Mouse (Mus musculus): ENCODE measurements around the gene Gm45233. TPM values are rescaled to one million over a fixed set of nuclear protein-coding genes. Genes with fewer than 3 reads are reported as not detected.
A peak's percentile ranks its signal among the peaks of the same experiment; 100 is the strongest.

Gm45233 gene
- polyA plus RNA-seq, 1 experiment from 2014 or later, result 0.32 TPM

DNA sequence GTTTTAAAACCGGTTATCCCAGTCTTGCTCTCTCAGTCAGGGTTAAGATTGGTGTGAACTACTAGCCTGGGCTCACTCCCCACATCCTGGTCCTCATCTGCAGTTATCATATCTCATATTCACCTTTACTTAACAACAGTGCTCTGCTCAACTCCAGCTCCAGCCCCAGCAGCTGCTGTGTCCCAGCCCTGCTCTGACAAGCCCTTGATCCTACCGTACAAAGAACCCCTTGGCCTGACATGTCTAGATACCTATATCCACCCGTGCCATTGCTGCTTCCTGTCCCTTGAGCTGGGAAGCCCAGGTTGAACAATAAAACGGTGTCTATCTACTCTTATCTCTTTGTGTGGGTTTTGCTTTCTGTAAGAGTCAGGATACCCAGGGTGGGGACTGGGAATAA, 14.4 kb upstream of the Gm45233 start:
- Histone ChIP-seq H3K4me1 (no peaks in the 10 kb centered on the region), H3K9me3 (no peaks in the 10 kb centered on the region), H3K27me3 (replicated peaks) (no peaks in the 10 kb centered on the region), H3K4me3 (no peak overlapping the region), H3K9ac (no peak overlapping the region), H3K36me3 (no peaks in the 10 kb centered on the region), H3K4me2 (no peak overlapping the region), H3K27ac (replicated peaks) (no peak overlapping the region)
- no peak for ATAC-seq (ENCODE audit: extremely low read depth, insufficient number of reproducible peaks, low FRiP score, low TSS enrichment)
- WGBS, result 32% methylated on average over 4 of the region's 4 CpGs

DNA sequence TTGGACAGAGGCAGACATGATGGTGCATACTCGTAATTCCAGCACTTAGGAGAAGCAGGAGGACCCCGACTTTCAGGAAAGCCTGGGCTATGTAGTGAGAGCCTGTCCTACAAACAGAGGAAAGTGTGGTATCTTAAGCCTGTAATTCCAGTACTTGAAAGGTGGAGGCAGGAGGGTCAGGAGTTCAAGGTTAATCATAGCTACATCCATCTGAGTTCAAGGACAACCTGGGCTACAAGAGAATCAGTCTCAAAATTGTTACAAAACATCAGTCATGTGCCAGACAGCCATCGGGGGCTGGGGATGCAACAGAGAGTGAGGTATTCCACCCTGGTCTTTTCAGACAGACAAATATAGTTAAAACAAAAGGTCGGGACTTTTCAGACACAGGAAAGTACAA, 11.0 kb upstream of the Gm45233 start:
- Histone ChIP-seq H3K4me1 (no peaks in the 10 kb centered on the region), H3K27me3 (replicated peaks) (no peaks in the 10 kb centered on the region), H3K36me3 (no peaks in the 10 kb centered on the region), H3K4me3 (no peak overlapping the region), H3K9me3 (no peaks in the 10 kb centered on the region), H3K4me2 (no peak overlapping the region), H3K9ac (no peak overlapping the region), H3K27ac (replicated peaks) (no peak overlapping the region)
- 59% methylated on average over 4 of the region's 4 CpGs for WGBS
- ATAC-seq (ENCODE audit: extremely low read depth, insufficient number of reproducible peaks, low FRiP score, low TSS enrichment), result no peak

DNA sequence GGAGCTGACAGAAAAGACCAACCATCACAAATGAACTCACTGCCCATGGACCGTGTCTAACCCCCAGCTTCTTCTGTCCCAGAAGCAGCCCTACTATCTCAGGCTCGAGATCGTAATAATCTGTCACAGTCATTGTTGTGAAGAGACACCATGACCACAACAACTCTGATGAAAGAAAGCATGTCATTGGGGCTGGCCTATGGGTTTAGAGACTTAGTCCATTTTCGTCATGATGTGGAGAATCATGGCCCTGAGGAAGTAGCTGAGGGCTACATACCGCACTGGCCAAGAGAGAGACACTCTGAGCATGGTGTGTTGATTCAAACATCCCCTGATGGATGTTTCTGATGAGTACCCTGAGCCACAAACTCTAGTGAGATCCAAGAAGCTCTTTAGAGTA, 9.3 kb upstream of the Gm45233 start:
- WGBS, result 85% methylated on average over 5 of the region's 5 CpGs
- H3K27ac ChIP-seq (replicated peaks), result no peak overlapping the region
- no peak for ATAC-seq (ENCODE audit: extremely low read depth, insufficient number of reproducible peaks, low FRiP score, low TSS enrichment)

DNA sequence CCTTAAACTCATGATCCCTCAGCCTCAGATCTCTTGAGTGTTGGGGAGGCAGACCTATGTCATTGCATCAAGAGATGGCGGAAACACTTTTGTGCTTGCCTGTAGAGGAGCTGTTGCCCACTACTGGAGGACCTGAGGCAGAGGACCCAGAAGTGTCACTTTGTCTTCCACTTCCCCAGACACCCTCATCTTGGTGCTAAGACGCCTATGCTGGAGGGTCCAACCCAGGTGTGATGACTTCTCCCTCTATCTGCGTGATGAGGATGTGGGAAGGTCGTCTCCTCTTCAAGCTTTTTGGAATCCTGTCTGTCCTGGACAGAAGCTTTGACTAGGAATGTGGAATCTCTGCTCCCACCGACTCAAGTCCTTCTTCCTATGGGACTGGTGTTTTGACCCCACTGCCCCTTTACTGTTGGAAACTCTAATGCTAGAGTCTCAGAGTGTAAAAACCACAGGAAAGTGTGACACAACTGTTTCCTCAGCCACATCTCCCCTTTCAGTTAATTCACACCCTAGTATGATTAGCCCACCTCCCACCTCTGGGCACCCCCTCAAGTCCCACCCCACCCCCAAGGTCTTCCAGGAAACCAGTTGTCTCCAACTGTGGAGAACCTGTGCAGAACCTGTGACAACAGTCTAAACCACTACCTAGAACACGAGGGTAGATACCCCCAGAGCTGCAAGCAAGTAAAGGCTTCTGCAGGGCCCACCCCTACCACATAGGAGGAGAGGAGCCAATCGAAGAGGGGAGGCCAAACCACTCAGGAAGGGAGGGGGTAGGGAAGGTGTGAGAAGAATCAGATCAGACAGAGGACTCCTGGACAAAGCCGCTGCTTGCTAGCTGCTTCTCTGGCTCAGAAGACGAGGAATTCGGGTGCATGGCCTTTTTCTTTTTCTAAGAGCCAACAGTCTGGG, 7.3 kb upstream of the Gm45233 start, which contains the start of gene Nkg7:
Gene Nkg7, plus strand, starts transcription at position 733 of the 915 bp plus-strand sequence.
- peaks cover 4% of the 10 kb centered on the region; the same call in 1 of the 2 replicates for H3K27me3 ChIP-seq (replicated peaks)
- no peaks in the 10 kb centered on the region for H3K36me3 ChIP-seq
- H3K9me3 ChIP-seq, result no peaks in the 10 kb centered on the region
- no peak within 1 kb of the TSS for H3K9ac ChIP-seq
- no peak within 1 kb of the TSS for H3K27ac ChIP-seq (replicated peaks)
- 62% methylated on average over 10 of the region's 10 CpGs for WGBS
- no peak within 1 kb of the TSS for H3K4me2 ChIP-seq
- H3K4me1 ChIP-seq, result no peaks in the 10 kb centered on the region
- H3K4me3 ChIP-seq, result no peak within 1 kb of the TSS
- no peak for ATAC-seq (ENCODE audit: extremely low read depth, insufficient number of reproducible peaks, low FRiP score, low TSS enrichment)

More for the DNA sequence above, 9.3 kb upstream of the Gm45233 start:
- Histone ChIP-seq H3K27me3 (replicated peaks) (peaks cover 4% of the 10 kb centered on the region; the same call in 1 of the 2 replicates), H3K9me3 (no peaks in the 10 kb centered on the region), H3K4me2 (no peak overlapping the region), H3K9ac (no peak overlapping the region), H3K36me3 (no peaks in the 10 kb centered on the region), H3K4me3 (no peak overlapping the region), H3K4me1 (no peaks in the 10 kb centered on the region)

DNA sequence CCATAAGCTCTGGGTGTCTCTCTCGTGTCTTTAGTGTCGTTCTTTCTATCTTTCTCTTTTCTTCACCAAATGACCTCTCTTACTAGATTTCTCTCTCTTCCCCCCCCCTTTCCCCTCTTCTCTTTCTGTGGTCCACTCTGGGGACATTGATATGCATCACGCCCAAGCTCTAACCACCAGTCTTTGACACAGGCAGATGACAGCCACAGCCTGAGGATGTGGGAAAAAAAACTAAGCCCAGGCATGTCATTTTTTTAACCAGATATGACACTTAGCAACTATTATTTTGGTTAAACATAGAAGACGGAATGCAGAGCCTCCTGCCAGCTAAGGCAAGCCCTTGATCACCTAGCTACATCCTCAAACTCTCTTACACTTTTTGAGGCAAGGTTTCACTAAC, 5.3 kb upstream of the Gm45233 start:
- Histone ChIP-seq H3K27ac (replicated peaks) (no peak overlapping the region), H3K4me3 (no peak overlapping the region), H3K36me3 (no peaks in the 10 kb centered on the region), H3K9me3 (no peaks in the 10 kb centered on the region), H3K27me3 (replicated peaks) (peaks cover 4% of the 10 kb centered on the region; the same call in 1 of the 2 replicates), H3K9ac (no peak overlapping the region), H3K4me2 (no peak overlapping the region), H3K4me1 (peaks cover 9% of the 10 kb centered on the region)
- ATAC-seq (ENCODE audit: extremely low read depth, insufficient number of reproducible peaks, low FRiP score, low TSS enrichment), result no peak
- 77% methylated on average over 4 of the region's 4 CpGs for WGBS

DNA sequence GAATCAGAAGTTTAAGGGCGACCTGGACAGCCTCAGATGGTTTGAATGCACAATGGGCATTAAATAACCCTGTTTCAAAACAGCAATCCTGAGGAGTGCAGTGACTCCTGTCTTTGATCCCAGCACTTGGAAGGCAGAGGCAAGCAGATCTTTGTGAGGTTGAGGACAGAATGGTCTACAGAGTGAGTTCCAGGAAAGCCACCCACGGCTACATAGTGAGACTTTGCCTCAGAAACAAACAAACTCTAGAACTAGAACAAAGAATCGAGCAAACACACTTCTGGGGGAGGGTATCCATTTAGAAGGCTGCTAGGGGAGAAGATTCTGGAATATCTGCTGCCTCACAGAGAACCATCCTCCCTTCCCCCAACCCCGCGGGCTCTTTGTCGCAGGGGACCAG, 3.4 kb upstream of the Gm45233 start, which contains the start of gene Cldnd2:
Gene Cldnd2, plus strand, starts transcription at position 301 of the 400 bp plus-strand sequence.
- H3K4me1 ChIP-seq, result peaks cover 22% of the 10 kb centered on the region
- peaks cover 4% of the 10 kb centered on the region; the same call in 1 of the 2 replicates for H3K27me3 ChIP-seq (replicated peaks)
- no peaks in the 10 kb centered on the region for H3K9me3 ChIP-seq
- H3K9ac ChIP-seq, result no peak within 1 kb of the TSS
- 77% methylated on average over 6 of the region's 6 CpGs for WGBS
- H3K36me3 ChIP-seq, result no peaks in the 10 kb centered on the region
- H3K4me2 ChIP-seq, result no peak within 1 kb of the TSS
- no peak for ATAC-seq (ENCODE audit: extremely low read depth, insufficient number of reproducible peaks, low FRiP score, low TSS enrichment)
- H3K4me3 ChIP-seq, result no peak within 1 kb of the TSS
- no peak within 1 kb of the TSS for H3K27ac ChIP-seq (replicated peaks)

DNA sequence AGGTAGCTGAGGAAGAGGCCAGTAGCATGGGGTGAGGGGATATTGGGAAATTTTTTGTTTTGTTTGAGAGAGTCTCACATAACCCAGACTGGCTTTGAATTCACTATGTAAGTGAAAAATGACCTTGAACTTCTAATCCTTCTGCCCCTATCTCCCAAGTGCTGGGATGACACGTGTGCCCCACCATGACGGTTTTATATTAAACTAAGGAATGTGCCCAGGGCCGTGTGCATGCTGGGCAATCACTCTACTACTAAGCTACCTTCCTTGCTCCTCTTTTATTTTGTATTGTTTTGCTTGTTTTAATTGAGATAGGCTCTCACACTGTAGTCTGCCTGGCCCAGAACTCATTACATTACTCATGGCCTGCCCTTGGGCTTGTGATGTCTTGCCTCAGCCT, 2.9 kb upstream of the Gm45233 start:
- no peak for ATAC-seq (ENCODE audit: extremely low read depth, insufficient number of reproducible peaks, low FRiP score, low TSS enrichment)
- H3K9me3 ChIP-seq, result no peaks in the 10 kb centered on the region
- no peaks in the 10 kb centered on the region for H3K36me3 ChIP-seq
- no peak overlapping the region for H3K4me2 ChIP-seq
- H3K4me3 ChIP-seq, result no peak overlapping the region
- H3K27ac ChIP-seq (replicated peaks), result no peak overlapping the region
- 81% methylated on average over 3 of the region's 3 CpGs for WGBS
- H3K9ac ChIP-seq, result no peak overlapping the region
- H3K4me1 ChIP-seq, result peaks cover 27% of the 10 kb centered on the region
- H3K27me3 ChIP-seq (replicated peaks), result peaks cover 4% of the 10 kb centered on the region; the same call in 1 of the 2 replicates

DNA sequence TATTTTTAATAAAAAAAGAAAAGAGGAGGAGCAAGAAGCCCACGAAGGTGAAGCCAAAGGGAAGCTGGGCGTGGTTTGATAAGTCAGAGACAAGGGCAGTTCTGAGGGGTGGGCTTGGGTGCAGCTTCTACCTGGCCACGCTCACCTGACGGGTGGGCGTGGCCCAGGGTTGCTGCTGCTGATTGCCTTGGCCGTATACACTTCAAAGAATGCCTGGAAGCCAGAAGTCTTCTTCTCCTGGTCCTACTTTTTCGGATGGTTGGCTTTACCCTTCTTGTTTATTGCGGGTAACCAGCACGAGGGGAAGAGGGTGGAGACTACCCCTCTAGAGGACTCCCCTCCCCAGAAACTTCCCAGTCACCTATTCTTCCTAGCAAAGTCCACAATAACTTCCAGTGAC, 1.2 kb upstream of the Gm45233 start:
- H3K9ac ChIP-seq, result peak overlapping the region; percentile 86
- H3K4me3 ChIP-seq, result peak overlapping the region; percentile 69
- H3K9me3 ChIP-seq, result no peaks in the 10 kb centered on the region
- WGBS, result 19% methylated on average over 9 of the region's 9 CpGs
- H3K27me3 ChIP-seq (replicated peaks), result peaks cover 4% of the 10 kb centered on the region; the same call in 1 of the 2 replicates
- H3K4me2 ChIP-seq, result peak overlapping the region; percentile 92
- peaks cover 7% of the 10 kb centered on the region; the same call in 1 of the 2 replicates for H3K36me3 ChIP-seq
- ATAC-seq (ENCODE audit: extremely low read depth, insufficient number of reproducible peaks, low FRiP score, low TSS enrichment), result no peak
- H3K4me1 ChIP-seq, result peaks cover 42% of the 10 kb centered on the region
- H3K27ac ChIP-seq (replicated peaks), result peak overlapping the region; percentile 100

DNA sequence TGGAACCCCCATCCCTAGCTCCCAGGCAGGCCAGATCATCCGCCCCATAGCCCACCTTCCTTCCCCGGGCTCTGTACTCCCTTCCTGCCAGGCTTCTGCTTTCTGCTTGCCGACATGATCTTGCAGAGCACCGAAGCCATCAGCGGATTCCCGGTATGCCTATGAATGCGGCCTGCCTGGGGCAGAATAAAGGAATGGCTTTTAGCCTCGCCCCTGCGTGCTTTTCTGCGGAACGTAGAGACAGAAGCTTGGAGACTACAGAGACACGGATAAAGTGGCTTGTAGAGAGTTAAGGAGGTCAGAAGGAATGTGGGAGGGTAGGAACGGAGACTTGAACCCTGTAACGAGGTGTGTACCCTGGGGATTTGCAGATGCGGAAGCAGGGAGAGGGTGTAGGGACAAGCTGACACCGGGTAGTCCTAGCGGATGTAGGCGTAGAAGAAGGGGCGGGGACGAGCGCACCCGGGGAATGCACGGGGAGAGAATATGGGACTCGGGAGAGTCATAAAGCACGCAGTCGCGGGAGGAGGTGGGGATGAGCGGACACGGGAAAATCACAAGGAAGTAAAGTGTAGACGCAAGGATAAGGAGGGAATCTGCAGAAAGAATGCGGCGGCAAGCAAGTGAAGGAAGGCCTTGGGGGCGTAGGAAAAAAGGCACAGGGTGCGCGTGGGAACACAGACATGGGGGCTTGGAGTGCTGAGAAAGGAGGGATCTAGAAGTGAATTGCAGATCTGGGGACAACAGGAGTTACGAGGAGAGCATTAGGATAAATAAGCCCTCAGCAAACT, 607 bp upstream of the Gm45233 start:
- under 1% methylated on average over 36 of the region's 36 CpGs for WGBS
- Histone ChIP-seq H3K36me3 (peaks cover 7% of the 10 kb centered on the region; the same call in 1 of the 2 replicates), H3K4me3 (peak overlapping the region; percentile 69), H3K9ac (peak overlapping the region; percentile 86), H3K27ac (replicated peaks) (peak overlapping the region; percentile 100), H3K27me3 (replicated peaks) (peaks cover 4% of the 10 kb centered on the region; the same call in 1 of the 2 replicates), H3K4me2 (peak overlapping the region; percentile 92), H3K4me1 (peaks cover 49% of the 10 kb centered on the region), H3K9me3 (no peaks in the 10 kb centered on the region)
- peak; percentile 65 for ATAC-seq (ENCODE audit: extremely low read depth, insufficient number of reproducible peaks, low FRiP score, low TSS enrichment)

DNA sequence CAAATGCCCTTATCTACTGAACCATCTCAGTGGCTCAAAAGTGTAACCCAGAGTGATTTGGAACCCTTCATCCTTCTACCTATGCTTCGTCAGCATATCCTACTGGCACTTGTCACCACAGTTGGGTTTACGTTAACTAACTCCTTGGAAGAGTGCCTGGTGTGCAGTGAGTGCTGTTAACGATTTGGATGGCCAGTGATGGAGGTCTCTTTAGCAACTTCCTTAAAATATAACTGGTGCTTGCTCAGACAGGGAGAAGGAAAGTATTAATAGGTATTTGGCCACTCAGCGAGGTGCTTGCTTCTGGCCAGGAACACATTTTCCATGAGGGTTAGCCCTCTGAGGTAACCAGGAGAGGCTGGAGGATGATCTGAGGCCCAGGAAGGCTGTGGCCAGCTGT, 3.9 kb downstream of the Gm45233 start:
- ATAC-seq (ENCODE audit: extremely low read depth, insufficient number of reproducible peaks, low FRiP score, low TSS enrichment), result no peak
- Histone ChIP-seq H3K27me3 (replicated peaks) (no peaks in the 10 kb centered on the region), H3K27ac (replicated peaks) (peak overlapping the region; percentile 75; the same call in 1 of the 2 replicates), H3K9me3 (no peaks in the 10 kb centered on the region), H3K9ac (0 out of 2 replicates have a peak overlapping the region, but pooled peaks have one; percentile 44), H3K4me1 (peaks cover 60% of the 10 kb centered on the region), H3K36me3 (peaks cover 33% of the 10 kb centered on the region), H3K4me3 (no peak overlapping the region), H3K4me2 (no peak overlapping the region)
- WGBS, result 69% methylated on average over 4 of the region's 4 CpGs

DNA sequence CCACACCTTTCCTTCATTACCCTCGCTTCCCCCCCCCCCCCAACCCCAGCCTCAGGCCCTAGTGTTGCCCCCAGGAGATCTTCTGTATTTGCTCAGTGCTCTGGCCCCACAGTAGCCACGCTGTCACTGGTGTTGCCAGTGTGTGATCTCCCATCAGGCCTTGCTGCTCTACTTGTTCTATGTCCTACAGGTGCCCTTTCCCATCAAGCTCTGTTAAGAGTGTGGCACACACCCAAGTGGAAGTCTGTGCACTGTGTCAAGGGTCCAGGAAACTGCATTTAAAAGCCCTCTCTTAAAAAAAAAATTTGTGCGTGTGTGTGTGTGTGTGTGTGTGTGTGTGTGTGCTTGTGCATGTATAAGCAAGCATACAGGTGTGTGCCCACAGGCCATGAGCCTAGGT, 4.3 kb downstream of the Gm45233 start:
- no peak overlapping the region for H3K4me2 ChIP-seq

More for the DNA sequence above, 4.3 kb downstream of the Gm45233 start:
- no peaks in the 10 kb centered on the region for H3K9me3 ChIP-seq
- peaks cover 56% of the 10 kb centered on the region for H3K4me1 ChIP-seq
- ATAC-seq (ENCODE audit: extremely low read depth, insufficient number of reproducible peaks, low FRiP score, low TSS enrichment), result no peak
- H3K4me3 ChIP-seq, result no peak overlapping the region
- peaks cover 37% of the 10 kb centered on the region for H3K36me3 ChIP-seq
- H3K27me3 ChIP-seq (replicated peaks), result no peaks in the 10 kb centered on the region
- peak overlapping the region; percentile 75; the same call in 1 of the 2 replicates for H3K27ac ChIP-seq (replicated peaks)
- WGBS, result 83% methylated on average over 3 of the region's 3 CpGs
- H3K9ac ChIP-seq, result 0 out of 2 replicates have a peak overlapping the region, but pooled peaks have one; percentile 44
